Mouse (Mus musculus): Measurements from ENCODE around the gene Tmem86b. TPM values are rescaled to one million over a fixed set of nuclear protein-coding genes. Genes with fewer than 3 reads are reported as not detected.

Tmem86b gene
- polyA plus RNA-seq, 1 experiment from 2014 or later, result 3.1 TPM

- no peaks in the 10 kb centered on the region for H3K9me3 ChIP-seq
- peak overlapping the region; percentile 82 for H3K4me3 ChIP-seq
- peaks cover 50% of the 10 kb centered on the region for H3K4me1 ChIP-seq
- H3K36me3 ChIP-seq, result peaks cover 9% of the 10 kb centered on the region
- peak; percentile 76 for ATAC-seq (replicated peaks)
- no peaks in the 10 kb centered on the region for H3K27me3 ChIP-seq
- under 1% methylated on average over 76 of the region's 78 CpGs for WGBS
- H3K27ac ChIP-seq (replicated peaks), result peak overlapping the region; percentile 96
- peak overlapping the region; percentile 92 for H3K9ac ChIP-seq (replicated peaks)
- peak overlapping the region; percentile 67 for H3K4me2 ChIP-seq (replicated peaks)
Observed at GRCm38 (mm10) chr7:4658128-4658907, 27.1 kb upstream of the Tmem86b start.

GRCm38 (mm10) chr7:4657521-4658127 is 26.4 kb upstream of the Tmem86b start:
- Histone ChIP-seq H3K4me2 (replicated peaks) (peak overlapping the region; percentile 67), H3K27ac (replicated peaks) (no peak overlapping the region), H3K9me3 (no peaks in the 10 kb centered on the region), H3K4me1 (peaks cover 51% of the 10 kb centered on the region), H3K4me3 (peak overlapping the region; percentile 82), H3K9ac (replicated peaks) (peak overlapping the region; percentile 92), H3K36me3 (peaks cover 7% of the 10 kb centered on the region; the same call in 1 of the 2 replicates), H3K27me3 (no peaks in the 10 kb centered on the region)
- ATAC-seq (replicated peaks), result no peak
- 57% methylated on average over 9 of the region's 9 CpGs for WGBS

- Histone ChIP-seq H3K4me3 (peak overlapping the region; percentile 82; the same call in 1 of the 2 replicates), H3K27me3 (no peaks in the 10 kb centered on the region), H3K9me3 (no peaks in the 10 kb centered on the region), H3K9ac (replicated peaks) (peak overlapping the region; percentile 92; the same call in 1 of the 2 replicates), H3K4me2 (replicated peaks) (peak overlapping the region; percentile 67), H3K27ac (replicated peaks) (no peak overlapping the region), H3K36me3 (peaks cover 3% of the 10 kb centered on the region; the same call in 1 of the 2 replicates), H3K4me1 (peaks cover 51% of the 10 kb centered on the region)
- ATAC-seq (replicated peaks), result no peak
- WGBS, result 73% methylated on average over 1 of the region's 1 CpGs
Observed at GRCm38 (mm10) chr7:4656818-4657217, 25.6 kb upstream of the Tmem86b start.

- Histone ChIP-seq H3K4me3 (no peak overlapping the region), H3K9ac (replicated peaks) (no peak overlapping the region), H3K4me2 (replicated peaks) (no peak overlapping the region), H3K27me3 (no peaks in the 10 kb centered on the region), H3K4me1 (peaks cover 51% of the 10 kb centered on the region), H3K9me3 (no peaks in the 10 kb centered on the region), H3K27ac (replicated peaks) (no peak overlapping the region), H3K36me3 (peaks cover 3% of the 10 kb centered on the region; the same call in 1 of the 2 replicates)
- ATAC-seq (replicated peaks), result no peak
- WGBS, result 88% methylated on average over 1 of the region's 1 CpGs
Observed at GRCm38 (mm10) chr7:4655916-4656315, 24.7 kb upstream of the Tmem86b start.

- Histone ChIP-seq H3K27ac (replicated peaks) (no peak overlapping the region), H3K36me3 (peaks cover 3% of the 10 kb centered on the region; the same call in 1 of the 2 replicates), H3K4me2 (replicated peaks) (no peak overlapping the region), H3K4me1 (peaks cover 46% of the 10 kb centered on the region), H3K4me3 (no peak overlapping the region), H3K27me3 (no peaks in the 10 kb centered on the region), H3K9me3 (no peaks in the 10 kb centered on the region), H3K9ac (replicated peaks) (no peak overlapping the region)
- ATAC-seq (replicated peaks), result no peak
- WGBS, result 93% methylated on average over 4 of the region's 4 CpGs
Observed at GRCm38 (mm10) chr7:4655393-4655792, 24.2 kb upstream of the Tmem86b start.

GRCm38 (mm10) chr7:4654221-4654620 is 23.0 kb upstream of the Tmem86b start:
- ATAC-seq (replicated peaks), result no peak
- peaks cover 37% of the 10 kb centered on the region for H3K4me1 ChIP-seq
- no peak overlapping the region for H3K4me2 ChIP-seq (replicated peaks)
- WGBS, result 89% methylated on average over 2 of the region's 2 CpGs
- no peaks in the 10 kb centered on the region for H3K27me3 ChIP-seq
- peaks cover 3% of the 10 kb centered on the region; the same call in 1 of the 2 replicates for H3K36me3 ChIP-seq
- H3K27ac ChIP-seq (replicated peaks), result no peak overlapping the region
- H3K9ac ChIP-seq (replicated peaks), result no peak overlapping the region
- no peak overlapping the region for H3K4me3 ChIP-seq
- H3K9me3 ChIP-seq, result no peaks in the 10 kb centered on the region

GRCm38 (mm10) chr7:4653780-4654179 is 22.6 kb upstream of the Tmem86b start:
- no peak overlapping the region for H3K27ac ChIP-seq (replicated peaks)
- 87% methylated on average over 7 of the region's 7 CpGs for WGBS

GRCm38 (mm10) chr7:4653351-4653750 is 22.1 kb upstream of the Tmem86b start:
- no peak for ATAC-seq (replicated peaks)
- Histone ChIP-seq H3K4me1 (peaks cover 37% of the 10 kb centered on the region), H3K4me3 (no peak overlapping the region), H3K27me3 (no peaks in the 10 kb centered on the region), H3K4me2 (replicated peaks) (no peak overlapping the region), H3K27ac (replicated peaks) (no peak overlapping the region), H3K9me3 (no peaks in the 10 kb centered on the region), H3K9ac (replicated peaks) (no peak overlapping the region), H3K36me3 (peaks cover 3% of the 10 kb centered on the region; the same call in 1 of the 2 replicates)
- WGBS, result 88% methylated on average over 5 of the region's 5 CpGs

More at GRCm38 (mm10) chr7:4653780-4654179, 22.6 kb upstream of the Tmem86b start:
- ATAC-seq (replicated peaks), result no peak
- Histone ChIP-seq H3K36me3 (peaks cover 3% of the 10 kb centered on the region; the same call in 1 of the 2 replicates), H3K4me1 (peaks cover 37% of the 10 kb centered on the region), H3K9ac (replicated peaks) (no peak overlapping the region), H3K4me3 (no peak overlapping the region), H3K4me2 (replicated peaks) (no peak overlapping the region), H3K27me3 (no peaks in the 10 kb centered on the region), H3K9me3 (no peaks in the 10 kb centered on the region)

- peaks cover 3% of the 10 kb centered on the region; the same call in 1 of the 2 replicates for H3K36me3 ChIP-seq
- H3K27ac ChIP-seq (replicated peaks), result no peak overlapping the region
- H3K4me3 ChIP-seq, result no peak overlapping the region
- H3K4me2 ChIP-seq (replicated peaks), result no peak overlapping the region
- WGBS, result 91% methylated on average over 5 of the region's 5 CpGs
- no peak for ATAC-seq (replicated peaks)
- no peak overlapping the region for H3K9ac ChIP-seq (replicated peaks)
- no peaks in the 10 kb centered on the region for H3K9me3 ChIP-seq
- no peaks in the 10 kb centered on the region for H3K27me3 ChIP-seq
- H3K4me1 ChIP-seq, result peaks cover 33% of the 10 kb centered on the region
Observed at GRCm38 (mm10) chr7:4652726-4653125, 21.5 kb upstream of the Tmem86b start.

- Histone ChIP-seq H3K4me1 (peaks cover 21% of the 10 kb centered on the region), H3K27ac (replicated peaks) (no peak overlapping the region), H3K36me3 (peaks cover 6% of the 10 kb centered on the region; the same call in 1 of the 2 replicates), H3K9ac (replicated peaks) (no peak overlapping the region), H3K4me3 (no peak overlapping the region), H3K4me2 (replicated peaks) (no peak overlapping the region), H3K9me3 (no peaks in the 10 kb centered on the region), H3K27me3 (no peaks in the 10 kb centered on the region)
- WGBS, result 85% methylated on average over 8 of the region's 8 CpGs
- no peak for ATAC-seq (replicated peaks)
Observed at GRCm38 (mm10) chr7:4651581-4651980, 20.4 kb upstream of the Tmem86b start.

- H3K4me2 ChIP-seq (replicated peaks), result no peak overlapping the region
- no peak overlapping the region for H3K9ac ChIP-seq (replicated peaks)
- no peaks in the 10 kb centered on the region for H3K9me3 ChIP-seq
- H3K27me3 ChIP-seq, result no peaks in the 10 kb centered on the region
- 86% methylated on average over 2 of the region's 2 CpGs for WGBS
- H3K4me1 ChIP-seq, result no peaks in the 10 kb centered on the region
- H3K27ac ChIP-seq (replicated peaks), result no peak overlapping the region
- H3K4me3 ChIP-seq, result no peak overlapping the region
- ATAC-seq (replicated peaks), result no peak
- peaks cover 37% of the 10 kb centered on the region for H3K36me3 ChIP-seq
Observed at GRCm38 (mm10) chr7:4647992-4648391, 16.8 kb upstream of the Tmem86b start.

GRCm38 (mm10) chr7:4647291-4647690 is 16.1 kb upstream of the Tmem86b start:
- Histone ChIP-seq H3K36me3 (peaks cover 42% of the 10 kb centered on the region), H3K4me1 (no peaks in the 10 kb centered on the region), H3K4me3 (no peak overlapping the region), H3K27me3 (no peaks in the 10 kb centered on the region), H3K4me2 (replicated peaks) (no peak overlapping the region), H3K9me3 (no peaks in the 10 kb centered on the region), H3K27ac (replicated peaks) (no peak overlapping the region), H3K9ac (replicated peaks) (no peak overlapping the region)
- whole genome bisulfite sequencing, result 85% methylated on average over 6 of the region's 6 CpGs
- ATAC-seq (replicated peaks), result no peak

Measured in forebrain, embryonic 15.5 days (tissue).